Mouse (Mus musculus): Measurements from ENCODE around the gene Gria2.

Gria2 gene

GRCm38 (mm10) chr3:80774005-80774764 lies 28.4 kb downstream of the Gria2 start:
- no peak for DNase-seq

- DNase-seq = no peak
Measured at GRCm38 (mm10) chr3:80773232-80773631, 29.4 kb downstream of the Gria2 start.

GRCm38 (mm10) chr3:80769506-80770235 lies 33.0 kb downstream of the Gria2 start:
- no peak for DNase-seq

- no peak for DNase-seq
Measured at GRCm38 (mm10) chr3:80758955-80759354, 43.7 kb downstream of the Gria2 start.

GRCm38 (mm10) chr3:80758363-80758762 lies 44.3 kb downstream of the Gria2 start:
- DNase-seq = no peak

- no peak for DNase-seq
Measured at GRCm38 (mm10) chr3:80750786-80751185, 51.8 kb downstream of the Gria2 start.

GRCm38 (mm10) chr3:80725205-80725604 lies 77.4 kb downstream of the Gria2 start:
- DNase-seq = no peak

- no peak for DNase-seq
Measured at GRCm38 (mm10) chr3:80713123-80713522, 89.5 kb downstream of the Gria2 start.

GRCm38 (mm10) chr3:80708992-80709391 lies 93.6 kb downstream of the Gria2 start:
- no peak for DNase-seq

GRCm38 (mm10) chr3:80702173-80702572 lies 100.5 kb downstream of the Gria2 start:
- no peak for DNase-seq

GRCm38 (mm10) chr3:80697523-80697922 lies 105.1 kb downstream of the Gria2 start:
- no peak for DNase-seq

- DNase-seq = no peak
Measured at GRCm38 (mm10) chr3:80694965-80695364, 107.7 kb downstream of the Gria2 start.

GRCm38 (mm10) chr3:80665105-80665504 lies 137.5 kb downstream of the Gria2 start:
- no peak for DNase-seq

- no peak for DNase-seq
Measured at GRCm38 (mm10) chr3:80663293-80663692, 139.3 kb downstream of the Gria2 start.

GRCm38 (mm10) chr3:80661838-80662237 lies 140.8 kb downstream of the Gria2 start:
- no peak for DNase-seq

- DNase-seq = no peak
Measured at GRCm38 (mm10) chr3:80652213-80652612, 150.4 kb downstream of the Gria2 start.

All from thymus, postnatal 25 days (tissue).